Mouse (Mus musculus) limb, embryonic 11.5 days (tissue): ENCODE results near the gene Clpx. TPM values are rescaled to one million over a fixed set of nuclear protein-coding genes. Genes with fewer than 3 reads are reported as not detected.

Experiments
- ATAC-seq: fragments of 200-750 bp; cut with Nextera tagmentation; 2 replicates; pipeline ENCODE4 v1.8.0; 2017; ENCODE audit warnings: low read depth; ENCODE audit not compliant: insufficient number of reproducible peaks, low FRiP score, low TSS enrichment
- DNase-seq: peaks from one replicate; pipeline ENCODE4 v3.0.0-alpha.2; 2015; ENCODE audit warnings: low spot score
- H3K27ac ChIP-seq: fragments of 300-500 bp; sonication (generic); replicated peaks from 2 replicates; pipeline ENCODE4 v1.5.1; 2014; ENCODE audit warnings: low read depth, mild to moderate bottlenecking, low read length
- H3K27me3 ChIP-seq: fragments of 300-500 bp; sonication (generic); 2 replicates; pipeline ENCODE4 v1.6.1; 2014; ENCODE audit warnings: mild to moderate bottlenecking, low read length, mixed read lengths; ENCODE audit not compliant: control insufficient read depth, insufficient read depth
- H3K36me3 ChIP-seq: fragments of 300-500 bp; sonication (generic); 2 replicates; pipeline ENCODE4 v1.6.1; 2014; ENCODE audit warnings: mild to moderate bottlenecking, low read length, moderate library complexity, mixed read lengths; ENCODE audit not compliant: control insufficient read depth, insufficient read depth
- H3K4me1 ChIP-seq: fragments of 300-500 bp; sonication (generic); 2 replicates; pipeline ENCODE4 v1.6.1; 2014; ENCODE audit warnings: low read length, mixed read lengths; ENCODE audit not compliant: control insufficient read depth, insufficient read depth
- H3K4me2 ChIP-seq: fragments of 300-500 bp; sonication (generic); 2 replicates; pipeline ENCODE4 v1.6.1; 2014; ENCODE audit warnings: low read depth, mild to moderate bottlenecking, moderate library complexity; ENCODE audit not compliant: severe bottlenecking
- H3K4me3 ChIP-seq: fragments of 300-500 bp; sonication (generic); 2 replicates; pipeline ENCODE4 v1.5.1; 2014; ENCODE audit warnings: low read depth, low read length
- H3K9ac ChIP-seq: fragments of 300-500 bp; sonication (generic); 2 replicates; pipeline ENCODE4 v1.6.1; 2014; ENCODE audit warnings: mild to moderate bottlenecking, low read length
- H3K9me3 ChIP-seq: fragments of 300-500 bp; sonication (generic); 2 replicates; pipeline ENCODE4 v1.6.1; 2016; ENCODE audit warnings: low read length; ENCODE audit not compliant: control insufficient read depth
- WGBS: fragments of 180-500 bp; shearing (Covaris S2); extraction: QIAGEN DNeasy Blood & Tissue Kit; methylation state at CpG from one replicate; pipeline ENCODE4 v1.1.7; 2014; 5-methylcytosine and 5-hydroxymethylcytosine counted together
- polyA plus RNA-seq: library from polyadenylated mRNA; unstranded; fragments of >200 nt; fragmentation: Nextera tagmentation; extraction: Ambion mirVana; gene quantifications from 2 replicates; pipeline ENCODE4 v1.2.1, GENCODE M21; 2014

Clpx gene
- polyA plus RNA-seq, 1 experiment from 2014 or later = 59.1 TPM

DNA sequence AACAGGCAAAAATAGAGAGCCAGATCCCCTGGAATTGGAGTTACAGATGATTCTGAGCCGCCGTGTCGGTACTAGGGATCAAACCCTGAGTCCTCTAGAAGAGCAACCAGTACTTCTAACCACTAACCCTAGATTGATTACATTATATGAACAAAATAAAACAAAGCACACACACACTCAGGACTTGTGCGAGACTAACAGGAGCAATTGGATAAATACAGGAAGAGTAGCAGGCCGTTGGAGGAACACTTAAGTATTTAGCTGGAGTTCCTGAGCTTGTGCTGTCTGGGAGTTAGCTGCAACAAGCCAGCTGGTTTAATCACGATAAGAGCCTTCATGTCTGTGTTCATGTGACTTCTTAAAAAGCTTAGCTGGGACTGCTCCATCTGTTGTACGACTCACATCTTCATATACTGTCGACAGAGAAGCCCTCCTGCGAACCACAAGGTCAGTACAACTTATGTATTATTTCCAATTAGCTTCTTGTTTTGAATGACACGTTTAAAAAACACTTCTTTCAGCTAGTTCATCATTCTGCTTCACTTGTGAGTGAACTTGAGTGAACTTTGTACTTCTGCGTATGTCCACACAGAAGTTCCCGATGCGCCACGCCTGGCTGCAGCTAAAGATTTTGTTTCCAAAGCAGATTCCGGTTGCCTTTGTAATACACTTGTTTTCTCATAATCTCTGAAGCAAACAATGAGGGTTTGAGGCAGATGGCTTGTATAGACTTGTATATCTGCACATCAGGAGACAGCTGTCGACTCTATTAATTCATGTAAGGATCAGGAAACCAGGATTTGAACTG, 66.8 kb downstream of the Clpx start, which contains the start of gene Ubap1l:
Gene Ubap1l (plus strand): TSS at position 401 of the 808 bp plus-strand sequence.
- ATAC-seq (no peak), DNase-seq (no peak)
- Histone ChIP-seq H3K4me1 (no peaks in the 10 kb centered on the region), H3K36me3 (0 out of 2 replicates have a peak, but pooled peaks cover 2% of the 10 kb centered on the region), H3K9ac (no peak within 1 kb of the TSS), H3K4me2 (no peak within 1 kb of the TSS), H3K4me3 (no peak within 1 kb of the TSS), H3K9me3 (no peaks in the 10 kb centered on the region), H3K27me3 (no peaks in the 10 kb centered on the region), H3K27ac (no peak within 1 kb of the TSS)
- 94% methylated on average over 16 of the region's 16 CpGs for WGBS

- Histone ChIP-seq H3K4me3 (no peak overlapping the region), H3K4me1 (no peaks in the 10 kb centered on the region), H3K27ac (no peak overlapping the region), H3K27me3 (no peaks in the 10 kb centered on the region), H3K4me2 (no peak overlapping the region), H3K9me3 (no peaks in the 10 kb centered on the region), H3K9ac (no peak overlapping the region), H3K36me3 (0 out of 2 replicates have a peak, but pooled peaks cover under 1% of the 10 kb centered on the region)
- WGBS = 40% methylated on average over 9 of the region's 9 CpGs
- no peak for DNase-seq
- ATAC-seq = no peak
Measured at GRCm38 (mm10) chr9:65363684-65364083, 69.6 kb downstream of the Clpx start.

DNA sequence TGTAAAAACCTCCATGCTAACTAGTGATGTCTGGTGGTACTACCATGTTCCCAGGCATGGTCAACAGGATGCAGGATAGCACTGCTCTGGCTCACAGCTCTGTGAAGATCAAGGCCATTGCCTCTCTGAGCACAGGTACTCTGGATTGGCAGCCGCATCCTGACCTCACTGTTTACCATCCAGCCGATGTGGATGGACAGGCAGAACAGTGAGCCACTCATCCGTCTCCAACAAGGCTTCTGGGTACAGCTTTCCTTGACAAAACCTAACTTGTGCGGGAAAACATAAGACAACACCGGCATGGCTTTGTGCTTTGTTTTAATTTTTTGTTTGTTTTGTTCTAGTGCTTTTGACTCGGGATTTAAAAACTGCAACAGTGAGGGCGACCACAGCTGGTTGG, 71.7 kb downstream of the Clpx start:
- Histone ChIP-seq H3K4me2 (no peak overlapping the region), H3K36me3 (no peaks in the 10 kb centered on the region), H3K27me3 (no peaks in the 10 kb centered on the region), H3K4me3 (no peak overlapping the region), H3K4me1 (no peaks in the 10 kb centered on the region), H3K27ac (no peak overlapping the region), H3K9ac (no peak overlapping the region), H3K9me3 (no peaks in the 10 kb centered on the region)
- ATAC-seq (no peak), DNase-seq (no peak)
- 93% methylated on average over 7 of the region's 7 CpGs for WGBS

DNA sequence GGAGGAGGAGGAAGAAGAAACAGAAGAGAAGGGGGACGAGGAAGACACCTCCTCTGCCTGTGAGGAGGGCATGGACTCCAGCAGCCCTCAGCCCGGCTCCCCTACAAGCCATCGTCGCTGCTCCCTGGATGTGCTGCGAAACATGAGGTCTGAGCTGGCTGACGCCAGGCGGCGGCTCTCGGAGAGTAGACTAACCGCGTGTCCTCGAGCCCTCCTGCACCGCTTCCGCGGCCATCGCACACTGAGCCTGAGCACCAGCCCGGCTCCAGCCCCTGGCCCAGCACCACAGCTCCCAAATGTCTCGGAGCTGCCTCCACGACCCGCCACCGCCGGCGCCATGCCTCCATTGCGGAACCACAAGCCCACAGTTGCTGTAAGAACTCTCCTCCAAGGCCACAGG, 77.7 kb downstream of the Clpx start:
- Histone ChIP-seq H3K27ac (no peak overlapping the region), H3K9me3 (no peaks in the 10 kb centered on the region), H3K4me3 (no peak overlapping the region), H3K36me3 (no peaks in the 10 kb centered on the region; the same call in 1 of the 2 replicates), H3K27me3 (no peaks in the 10 kb centered on the region), H3K9ac (no peak overlapping the region), H3K4me2 (no peak overlapping the region), H3K4me1 (0 out of 2 replicates have a peak, but pooled peaks cover 3% of the 10 kb centered on the region)
- 76% methylated on average over 24 of the region's 24 CpGs for WGBS
- DNase-seq = no peak
- ATAC-seq = no peak

DNA sequence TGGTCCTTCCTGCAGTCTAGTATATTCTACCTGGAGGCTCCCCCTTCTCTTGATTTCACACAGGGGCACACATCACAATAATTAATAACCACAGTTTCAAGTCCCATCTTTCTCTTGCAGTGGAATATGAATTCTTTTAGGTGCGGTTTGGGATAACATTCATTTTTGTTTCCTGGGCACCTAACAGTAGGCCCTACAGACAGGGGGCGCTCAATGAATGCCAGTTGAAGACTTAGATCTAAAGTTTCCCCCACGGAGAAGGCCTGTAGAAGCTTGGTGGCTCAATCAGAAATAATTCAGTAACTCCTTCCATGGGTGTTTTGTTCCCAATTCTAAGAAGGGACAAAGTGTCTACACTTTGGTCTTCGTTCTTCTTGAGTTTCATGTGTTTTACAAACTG, 78.4 kb downstream of the Clpx start:
- ATAC-seq (no peak), DNase-seq (no peak)
- no peaks in the 10 kb centered on the region for H3K9me3 ChIP-seq
- H3K27me3 ChIP-seq = no peaks in the 10 kb centered on the region
- H3K4me2 ChIP-seq = no peak overlapping the region
- no peak overlapping the region for H3K9ac ChIP-seq
- H3K27ac ChIP-seq = no peak overlapping the region
- no peaks in the 10 kb centered on the region; the same call in 1 of the 2 replicates for H3K36me3 ChIP-seq
- WGBS = 79% methylated on average over 4 of the region's 4 CpGs
- no peak overlapping the region for H3K4me3 ChIP-seq
- H3K4me1 ChIP-seq = 0 out of 2 replicates have a peak, but pooled peaks cover 3% of the 10 kb centered on the region

GRCm38 (mm10) chr9:65374468-65375162, 80.6 kb downstream of the Clpx start:
- Histone ChIP-seq H3K4me3 (no peak overlapping the region), H3K27ac (no peak overlapping the region), H3K9me3 (no peaks in the 10 kb centered on the region), H3K27me3 (no peaks in the 10 kb centered on the region), H3K36me3 (no peaks in the 10 kb centered on the region; the same call in 1 of the 2 replicates), H3K9ac (no peak overlapping the region), H3K4me2 (no peak overlapping the region), H3K4me1 (0 out of 2 replicates have a peak, but pooled peaks cover 3% of the 10 kb centered on the region)
- DNase-seq (no peak), ATAC-seq (no peak)
- 58% methylated on average over 5 of the region's 5 CpGs for WGBS

DNA sequence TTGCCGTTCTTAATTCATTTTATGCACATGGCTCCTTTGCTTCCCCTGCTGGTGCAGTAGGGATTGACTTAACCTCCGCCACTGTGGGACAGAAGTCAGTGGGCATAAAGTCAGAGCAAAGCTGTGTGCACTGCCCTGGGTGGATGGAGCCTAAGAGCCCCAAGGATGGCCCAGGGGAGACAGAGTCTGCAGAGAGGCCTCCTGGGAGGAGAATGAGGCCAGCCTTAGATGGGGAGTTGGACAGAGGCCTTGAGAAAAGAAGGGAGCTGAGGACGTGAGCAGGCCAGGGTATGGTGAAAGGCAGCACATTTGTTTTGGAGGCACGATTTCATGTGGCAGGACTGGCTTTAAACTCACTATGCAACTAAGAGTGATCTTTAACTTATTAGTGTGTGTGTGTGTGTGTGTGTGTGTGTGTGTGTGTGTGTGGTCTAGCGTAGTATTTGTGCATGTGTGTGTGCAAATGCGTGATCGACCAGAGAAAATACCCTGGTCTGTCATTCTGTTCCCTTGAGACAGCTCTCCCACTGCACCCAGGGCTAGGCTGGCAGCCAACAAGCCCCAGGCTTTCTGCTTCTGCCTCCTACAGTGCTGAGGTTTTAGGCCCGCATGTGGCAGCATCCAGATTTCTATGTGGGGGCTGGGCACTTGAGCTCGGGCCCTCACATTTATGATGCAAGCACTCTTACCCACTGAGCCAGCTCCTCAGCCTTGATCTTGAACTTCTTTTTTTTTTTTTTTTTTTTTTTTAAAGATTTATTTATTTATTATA, 81.3 kb downstream of the Clpx start:
- Histone ChIP-seq H3K36me3 (no peaks in the 10 kb centered on the region; the same call in 1 of the 2 replicates), H3K4me1 (0 out of 2 replicates have a peak, but pooled peaks cover 3% of the 10 kb centered on the region), H3K9me3 (no peaks in the 10 kb centered on the region), H3K27ac (no peak overlapping the region), H3K4me2 (no peak overlapping the region), H3K4me3 (no peak overlapping the region), H3K27me3 (no peaks in the 10 kb centered on the region), H3K9ac (no peak overlapping the region)
- WGBS = 78% methylated on average over 9 of the region's 9 CpGs
- DNase-seq (no peak), ATAC-seq (no peak)
